Mouse (Mus musculus) G1E (cell line): ENCODE data around the gene Ccr1l1.

Source experiments
- CTCF ChIP-seq: IDR thresholded peaks from 2 replicates; pipeline ENCODE4 v1.5.1; 2012; ENCODE audit warnings: low read depth, low read length, inconsistent platforms, mixed read lengths
- GATA1 ChIP-seq: IDR thresholded peaks from 2 replicates; pipeline ENCODE4 v1.6.1; 2012; ENCODE audit warnings: borderline replicate concordance, low read length, inconsistent platforms, mixed read lengths
- GATA2 ChIP-seq: IDR thresholded peaks from 2 replicates; pipeline ENCODE4 v1.6.1; 2012; ENCODE audit warnings: low read depth, low read length, inconsistent platforms, borderline replicate concordance
- POLR2AphosphoS5 ChIP-seq: IDR thresholded peaks from 2 replicates; pipeline ENCODE4 v1.6.1; 2012; ENCODE audit warnings: low read depth, low read length, inconsistent platforms; ENCODE audit not compliant: insufficient replicate concordance
- TAL1 ChIP-seq: conservative IDR thresholded peaks from 2 replicates; pipeline ENCODE4 v1.6.1; 2012; ENCODE audit warnings: low read depth, low read length, inconsistent platforms, mixed read lengths

- TF ChIP-seq CTCF: no peak
- TF ChIP-seq GATA1: no peak
- no peak for TF ChIP-seq GATA2
- no peak for TF ChIP-seq POLR2AphosphoS5
- no peak for TF ChIP-seq TAL1
Measured at GRCm38 (mm10) chr9:123964776-123965175, 13.4 kb downstream of the Ccr1l1 start.
